Mouse (Mus musculus) embryonic facial prominence, embryonic 13.5 days (tissue): Measurements from ENCODE around the gene Stat6. TPM values are rescaled to one million over a fixed set of nuclear protein-coding genes. Genes with fewer than 3 reads are reported as not detected.

Experiments used
- ATAC-seq: fragments of 200-750 bp; cut with Nextera tagmentation; 2 replicates; pipeline ENCODE4 v1.8.0; 2017; ENCODE audit warnings: low read depth; ENCODE audit not compliant: insufficient number of reproducible peaks, insufficient read depth, low FRiP score, low TSS enrichment
- H3K27ac ChIP-seq: fragments of 300-500 bp; sonication (generic); 2 replicates; pipeline ENCODE4 v1.5.1; 2015; ENCODE audit warnings: moderate library complexity, mild to moderate bottlenecking, inconsistent platforms
- H3K27me3 ChIP-seq: fragments of 300-500 bp; sonication (generic); 2 replicates; pipeline ENCODE4 v1.6.1; 2015; ENCODE audit warnings: mild to moderate bottlenecking, inconsistent platforms
- H3K36me3 ChIP-seq: fragments of 300-500 bp; sonication (generic); 2 replicates; pipeline ENCODE4 v1.6.1; 2015; ENCODE audit warnings: mild to moderate bottlenecking, inconsistent platforms
- H3K4me1 ChIP-seq: fragments of 300-500 bp; sonication (generic); 2 replicates; pipeline ENCODE4 v1.6.1; 2015; ENCODE audit warnings: inconsistent platforms
- H3K4me2 ChIP-seq: fragments of 300-500 bp; sonication (generic); 2 replicates; pipeline ENCODE4 v1.6.1; 2015; ENCODE audit warnings: moderate library complexity, mild to moderate bottlenecking, inconsistent platforms
- H3K4me3 ChIP-seq: fragments of 300-500 bp; sonication (generic); 2 replicates; pipeline ENCODE4 v1.5.1; 2015; ENCODE audit warnings: mild to moderate bottlenecking, inconsistent platforms
- H3K9ac ChIP-seq: fragments of 300-500 bp; sonication (generic); 2 replicates; pipeline ENCODE4 v1.6.1; 2015; ENCODE audit warnings: mild to moderate bottlenecking, inconsistent platforms
- H3K9me3 ChIP-seq: fragments of 300-500 bp; sonication (generic); 2 replicates; pipeline ENCODE4 v1.6.1; 2016; ENCODE audit warnings: inconsistent platforms
- WGBS: fragments of 180-500 bp; shearing (Covaris S2); methylation state at CpG from one replicate; pipeline ENCODE4 v1.1.7; 2015; ENCODE audit warnings: mixed read lengths; 5-methylcytosine and 5-hydroxymethylcytosine counted together
- polyA plus RNA-seq: library from polyadenylated mRNA; unstranded; fragments of >200 nt; fragmentation: Nextera tagmentation; extraction: Ambion mirVana; gene quantifications from 2 replicates; pipeline ENCODE4 v1.2.1, GENCODE M21; 2015

The Stat6 gene
- polyA plus RNA-seq, 1 experiment from 2014 or later, result 21.1 TPM

DNA sequence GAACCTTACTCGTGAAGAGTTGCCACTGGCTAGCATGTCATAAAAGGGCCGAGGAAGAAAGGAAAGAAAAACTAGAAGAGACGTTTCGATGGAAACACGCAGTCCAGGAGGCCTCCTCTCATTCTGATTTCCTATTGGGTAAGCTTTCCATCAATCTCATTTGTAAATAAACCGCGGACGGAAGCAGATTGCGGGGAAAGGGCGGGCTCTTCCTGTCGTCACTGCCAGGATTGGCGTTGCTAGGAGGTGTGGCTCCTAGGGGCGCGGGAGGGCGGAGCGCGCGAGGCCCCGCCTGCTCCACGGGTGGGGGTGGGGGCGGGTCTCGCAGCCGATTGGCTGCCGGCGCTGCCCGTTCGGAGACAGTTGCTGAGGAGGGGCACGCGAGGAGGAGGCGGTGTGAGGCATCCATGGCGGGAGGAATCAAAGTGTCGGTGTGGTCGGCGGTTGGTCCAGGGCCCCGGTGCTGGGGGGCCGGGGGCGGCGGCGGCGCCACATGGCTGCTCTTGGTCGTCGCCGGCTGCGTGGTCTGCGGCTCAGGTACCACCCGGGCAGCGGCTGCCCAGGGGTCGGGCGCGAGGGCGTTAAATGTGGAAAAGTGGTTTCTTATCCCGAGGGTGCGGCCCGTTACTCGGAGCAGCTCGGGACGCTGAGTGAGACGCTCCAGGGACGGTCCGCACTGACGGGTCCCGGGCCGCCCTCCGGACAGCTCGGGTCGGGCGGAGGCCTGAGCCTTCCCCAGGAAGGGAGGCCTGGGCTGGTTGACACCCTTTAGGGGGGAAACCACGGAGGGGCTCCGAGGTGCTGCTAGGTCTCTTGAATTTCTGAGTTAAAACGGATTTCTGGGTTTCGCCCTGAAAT is 34.1 kb downstream of the Stat6 start:
- Histone ChIP-seq H3K9ac (peak overlapping the region; percentile 81), H3K4me3 (peak overlapping the region; percentile 79), H3K27ac (peak overlapping the region; percentile 84), H3K27me3 (no peaks in the 10 kb centered on the region), H3K9me3 (no peaks in the 10 kb centered on the region), H3K4me2 (peak overlapping the region; percentile 94), H3K36me3 (no peaks in the 10 kb centered on the region), H3K4me1 (peaks cover 9% of the 10 kb centered on the region)
- whole genome bisulfite sequencing, result under 1% methylated on average over 66 of the region's 71 CpGs
- peak; percentile 90 for ATAC-seq

DNA sequence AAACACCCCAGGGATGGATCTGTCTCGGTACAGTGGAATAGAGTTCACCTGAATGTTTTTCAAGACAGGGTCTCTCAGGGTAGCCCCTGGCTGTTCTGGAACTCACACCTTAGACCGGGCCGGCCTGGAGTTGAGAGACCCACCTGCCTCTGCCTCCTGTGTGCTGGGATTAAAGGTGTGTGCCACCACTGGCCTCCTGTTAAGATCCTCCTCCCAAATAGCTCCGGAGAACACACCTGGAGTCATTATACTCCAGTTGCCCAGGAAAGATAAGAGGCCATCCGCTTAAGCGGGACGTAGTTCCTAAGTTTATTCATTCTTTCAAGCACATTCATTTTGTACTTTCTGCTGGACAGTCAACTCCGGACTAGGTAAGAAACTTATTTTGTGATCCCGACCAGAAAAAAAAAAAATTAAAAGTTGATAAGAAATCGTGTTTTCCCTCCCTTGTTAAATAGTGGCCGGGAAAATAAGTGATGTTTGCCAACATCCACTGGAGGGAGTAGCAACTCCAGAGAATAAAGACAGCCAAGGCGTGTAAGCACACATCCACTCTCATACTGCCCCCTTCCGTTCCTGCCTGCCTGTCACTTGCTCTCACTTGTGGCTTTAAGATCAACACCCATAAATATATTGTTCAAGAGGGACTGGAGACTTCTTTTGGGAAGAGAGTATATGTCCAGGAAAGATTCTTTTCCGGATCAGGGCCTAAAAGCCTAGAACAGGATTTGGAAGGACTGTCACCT is 35.0 kb downstream of the Stat6 start:
- Histone ChIP-seq H3K27ac (peak overlapping the region; percentile 84), H3K4me3 (peak overlapping the region; percentile 79), H3K9me3 (no peaks in the 10 kb centered on the region), H3K4me2 (peak overlapping the region; percentile 94), H3K27me3 (no peaks in the 10 kb centered on the region), H3K4me1 (peaks cover 13% of the 10 kb centered on the region), H3K9ac (peak overlapping the region; percentile 81), H3K36me3 (no peaks in the 10 kb centered on the region)
- ATAC-seq, result no peak
- WGBS, result 10% methylated on average over 14 of the region's 14 CpGs

DNA sequence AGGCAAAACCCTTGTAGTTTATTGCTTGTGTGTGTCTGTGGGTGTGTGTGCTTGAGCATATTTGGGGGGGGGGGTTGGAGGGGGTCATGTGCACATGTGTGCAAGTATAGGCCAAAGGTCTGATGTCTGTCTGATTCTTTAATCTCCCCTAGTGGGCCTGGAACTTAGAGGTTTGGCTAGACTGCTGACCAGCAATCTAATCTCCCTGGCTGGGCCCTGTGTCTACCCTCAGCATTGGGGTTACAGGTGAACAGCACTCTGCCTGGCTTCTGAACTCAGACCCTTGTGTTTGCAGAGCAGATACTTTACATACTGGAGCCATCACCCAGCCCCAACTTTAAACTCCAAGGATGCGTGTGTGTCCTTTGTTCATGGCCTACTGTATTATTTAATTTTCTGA is 36.4 kb downstream of the Stat6 start:
- WGBS, result 89% methylated on average over 1 of the region's 1 CpGs
- H3K36me3 ChIP-seq, result no peaks in the 10 kb centered on the region

DNA sequence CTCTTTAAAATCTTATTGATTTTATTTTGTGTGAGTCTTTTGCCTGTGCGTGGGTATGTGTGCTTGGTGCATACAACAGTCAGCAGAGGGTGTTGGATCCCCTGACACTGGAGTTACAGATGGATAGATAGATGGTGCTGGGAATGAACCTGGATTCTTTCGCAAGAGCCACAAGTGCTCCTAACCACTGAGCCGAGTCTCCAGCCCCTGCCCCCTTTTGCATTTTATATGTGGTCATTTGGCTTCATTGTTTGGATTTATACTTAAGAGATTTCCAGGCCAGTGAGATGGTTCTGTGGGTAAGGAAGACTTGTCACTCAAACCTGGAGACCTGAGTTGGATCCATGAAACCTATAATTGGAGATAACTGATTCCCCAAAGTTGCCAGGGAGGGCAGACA is 37.1 kb downstream of the Stat6 start:
- ATAC-seq, result no peak
- Histone ChIP-seq H3K4me1 (peaks cover 13% of the 10 kb centered on the region), H3K27ac (no peak overlapping the region)

More for the DNA sequence above, 36.4 kb downstream of the Stat6 start:
- H3K4me3 ChIP-seq, result no peak overlapping the region
- no peaks in the 10 kb centered on the region for H3K9me3 ChIP-seq
- H3K27me3 ChIP-seq, result no peaks in the 10 kb centered on the region
- H3K4me1 ChIP-seq, result peaks cover 13% of the 10 kb centered on the region
- H3K9ac ChIP-seq, result 0 out of 2 replicates have a peak overlapping the region, but pooled peaks have one; percentile 37
- no peak overlapping the region for H3K27ac ChIP-seq
- H3K4me2 ChIP-seq, result no peak overlapping the region
- ATAC-seq, result no peak

DNA sequence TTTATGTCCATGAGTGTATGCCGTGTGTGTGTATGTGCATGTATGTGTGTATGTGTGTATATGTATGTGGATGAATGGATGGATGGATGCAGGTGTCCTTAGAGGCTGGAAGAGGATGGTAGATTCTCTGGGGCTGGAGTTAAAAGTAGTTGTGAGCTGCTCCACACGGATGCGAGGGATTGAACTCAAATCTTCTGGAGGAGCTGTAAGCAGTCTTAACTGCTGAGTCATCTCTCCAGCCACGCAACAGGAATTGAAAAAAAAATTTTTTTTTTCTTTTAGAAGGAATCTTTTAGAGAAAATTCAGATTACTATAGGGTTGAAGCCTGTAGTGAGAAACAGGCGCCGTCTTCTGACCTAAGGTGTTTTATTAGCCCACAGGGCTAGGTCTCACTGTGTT is 40.1 kb downstream of the Stat6 start:
- no peak for ATAC-seq
- Histone ChIP-seq H3K9ac (no peak overlapping the region), H3K36me3 (no peaks in the 10 kb centered on the region), H3K4me1 (peaks cover 11% of the 10 kb centered on the region), H3K4me3 (no peak overlapping the region), H3K9me3 (no peaks in the 10 kb centered on the region), H3K4me2 (no peak overlapping the region), H3K27ac (no peak overlapping the region), H3K27me3 (no peaks in the 10 kb centered on the region)
- 81% methylated on average over 6 of the region's 6 CpGs for WGBS

More for the DNA sequence above, 37.1 kb downstream of the Stat6 start:
- H3K4me2 ChIP-seq, result no peak overlapping the region
- H3K27me3 ChIP-seq, result no peaks in the 10 kb centered on the region
- no peak overlapping the region for H3K4me3 ChIP-seq
- H3K9me3 ChIP-seq, result no peaks in the 10 kb centered on the region
- H3K36me3 ChIP-seq, result no peaks in the 10 kb centered on the region
- H3K9ac ChIP-seq, result no peak overlapping the region
- 86% methylated on average over 3 of the region's 3 CpGs for WGBS

DNA sequence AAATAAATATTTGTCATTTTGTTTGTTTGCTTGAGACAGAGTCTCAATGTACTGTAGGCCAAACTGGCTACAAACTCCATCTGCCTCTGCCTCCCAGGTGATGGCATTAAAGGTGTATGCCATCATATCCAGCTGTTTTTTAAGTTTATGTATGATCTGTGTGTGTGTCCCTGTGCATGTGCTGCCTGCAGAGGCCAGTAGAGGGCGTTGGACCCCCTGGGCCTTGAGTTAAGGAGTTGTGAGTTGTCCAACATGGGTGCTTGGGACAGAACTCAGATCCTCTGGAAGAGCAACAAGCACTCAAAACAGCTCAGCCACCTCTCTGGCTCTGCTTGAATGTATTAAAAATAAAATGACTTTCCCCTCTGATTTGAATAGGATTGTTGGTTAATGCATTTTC is 48.3 kb downstream of the Stat6 start:
- 23% methylated on average over 1 of the region's 1 CpGs for WGBS
- ATAC-seq, result no peak
- H3K9me3 ChIP-seq, result no peaks in the 10 kb centered on the region
- H3K9ac ChIP-seq, result no peak overlapping the region
- no peak overlapping the region for H3K4me2 ChIP-seq
- H3K4me3 ChIP-seq, result no peak overlapping the region
- H3K27ac ChIP-seq, result no peak overlapping the region
- H3K36me3 ChIP-seq, result peaks cover 47% of the 10 kb centered on the region
- peaks cover under 1% of the 10 kb centered on the region; the same call in 1 of the 2 replicates for H3K4me1 ChIP-seq
- no peaks in the 10 kb centered on the region for H3K27me3 ChIP-seq

DNA sequence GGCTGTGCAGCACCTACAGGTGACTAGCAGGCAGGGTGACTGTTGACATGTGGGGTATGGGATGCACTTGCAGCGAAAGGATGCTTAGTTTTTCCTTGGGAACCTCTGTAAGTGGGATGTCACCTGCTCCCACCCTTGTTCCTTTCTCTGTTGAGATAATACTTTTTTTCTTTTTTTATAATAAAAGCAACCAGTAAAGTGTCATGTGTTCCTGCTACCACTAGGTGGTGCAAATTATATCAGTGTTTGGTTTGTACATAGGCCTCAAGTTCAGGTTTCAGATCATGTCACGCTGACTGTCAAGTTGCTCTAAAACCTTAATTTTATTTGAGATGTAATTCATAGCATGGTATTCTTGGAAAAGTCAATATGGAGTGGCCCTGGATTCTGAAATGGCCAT is 51.9 kb downstream of the Stat6 start:
- ATAC-seq, result no peak
- no peak overlapping the region for H3K4me2 ChIP-seq
- H3K4me1 ChIP-seq, result no peaks in the 10 kb centered on the region
- H3K27ac ChIP-seq, result no peak overlapping the region
- peaks cover 65% of the 10 kb centered on the region for H3K36me3 ChIP-seq
- no peaks in the 10 kb centered on the region for H3K9me3 ChIP-seq
- H3K4me3 ChIP-seq, result no peak overlapping the region
- H3K9ac ChIP-seq, result no peak overlapping the region
- WGBS, result 48% methylated on average over 2 of the region's 2 CpGs
- H3K27me3 ChIP-seq, result no peaks in the 10 kb centered on the region

DNA sequence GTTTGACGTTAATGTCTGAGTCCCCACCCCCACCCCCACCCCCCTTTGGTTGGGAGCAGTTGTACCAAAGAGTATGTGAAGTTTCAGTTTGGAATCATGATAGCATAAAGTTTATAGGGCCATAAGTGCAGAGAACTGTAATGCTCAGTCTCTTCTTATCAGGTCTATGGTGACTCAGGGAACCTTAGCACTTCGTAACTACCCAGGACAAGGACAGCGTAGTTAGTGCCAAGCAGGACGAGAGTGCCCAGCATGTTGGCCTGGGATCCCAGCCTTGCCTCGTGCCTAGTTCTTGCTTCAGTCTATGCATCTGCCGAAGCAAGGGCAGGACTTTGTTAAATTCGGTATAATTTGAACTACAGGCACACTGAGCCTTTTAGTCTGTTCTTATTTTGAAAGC is 53.0 kb downstream of the Stat6 start:
- Histone ChIP-seq H3K9me3 (no peaks in the 10 kb centered on the region), H3K4me1 (no peaks in the 10 kb centered on the region), H3K27ac (no peak overlapping the region), H3K4me3 (no peak overlapping the region), H3K4me2 (no peak overlapping the region), H3K36me3 (peaks cover 65% of the 10 kb centered on the region), H3K9ac (no peak overlapping the region), H3K27me3 (no peaks in the 10 kb centered on the region)
- ATAC-seq, result no peak
- 93% methylated on average over 7 of the region's 7 CpGs for WGBS

DNA sequence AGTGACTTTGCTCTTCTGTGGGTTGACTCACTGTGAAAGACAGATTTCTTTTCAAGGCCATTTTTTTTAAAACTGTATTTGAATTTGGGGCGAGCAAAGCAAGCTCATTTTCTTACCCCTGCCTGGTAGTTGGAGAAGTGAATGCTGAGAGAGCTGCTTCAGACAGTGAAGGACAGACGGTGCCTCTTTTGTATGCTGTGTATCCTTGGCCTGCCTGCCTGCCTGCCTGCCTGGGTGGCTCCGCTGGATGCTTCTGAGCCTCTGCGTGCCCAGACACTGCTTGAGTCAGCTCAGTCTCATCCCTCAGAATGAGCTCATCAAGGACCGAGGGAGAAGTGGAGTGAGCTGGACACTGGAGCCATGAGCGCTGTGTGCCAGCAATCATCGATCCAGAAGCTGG is 56.2 kb downstream of the Stat6 start:
- H3K4me2 ChIP-seq, result no peak overlapping the region
- H3K27ac ChIP-seq, result no peak overlapping the region
- no peak overlapping the region for H3K4me3 ChIP-seq
- no peaks in the 10 kb centered on the region for H3K9me3 ChIP-seq
- no peaks in the 10 kb centered on the region for H3K4me1 ChIP-seq
- H3K36me3 ChIP-seq, result peaks cover 44% of the 10 kb centered on the region
- no peak for ATAC-seq
- H3K9ac ChIP-seq, result no peak overlapping the region
- 87% methylated on average over 7 of the region's 7 CpGs for WGBS
- H3K27me3 ChIP-seq, result no peaks in the 10 kb centered on the region

DNA sequence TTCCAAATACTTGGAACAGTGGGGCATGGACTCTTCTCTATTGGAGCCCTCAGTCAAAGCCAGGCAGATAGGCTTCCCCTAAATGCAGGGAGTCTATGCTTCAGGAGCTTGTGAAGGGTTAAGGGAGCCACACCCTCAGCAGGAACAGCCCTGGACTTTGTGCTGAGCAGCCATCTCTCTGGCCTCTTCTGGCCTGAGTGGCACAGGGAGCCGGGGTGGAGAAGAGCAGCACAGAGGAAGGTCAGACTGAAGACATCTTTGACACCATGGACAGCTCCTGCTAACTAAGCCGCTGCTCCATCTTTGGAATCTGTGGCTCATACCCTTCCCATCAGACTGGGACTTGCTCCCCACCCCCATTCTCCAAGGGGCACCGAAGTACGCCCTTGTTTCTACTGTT is 60.5 kb downstream of the Stat6 start:
- Histone ChIP-seq H3K4me3 (no peak overlapping the region), H3K9ac (no peak overlapping the region), H3K4me2 (no peak overlapping the region), H3K27me3 (no peaks in the 10 kb centered on the region), H3K9me3 (no peaks in the 10 kb centered on the region), H3K4me1 (no peaks in the 10 kb centered on the region), H3K36me3 (peaks cover 21% of the 10 kb centered on the region), H3K27ac (no peak overlapping the region)
- WGBS, result 38% methylated on average over 4 of the region's 4 CpGs
- no peak for ATAC-seq

DNA sequence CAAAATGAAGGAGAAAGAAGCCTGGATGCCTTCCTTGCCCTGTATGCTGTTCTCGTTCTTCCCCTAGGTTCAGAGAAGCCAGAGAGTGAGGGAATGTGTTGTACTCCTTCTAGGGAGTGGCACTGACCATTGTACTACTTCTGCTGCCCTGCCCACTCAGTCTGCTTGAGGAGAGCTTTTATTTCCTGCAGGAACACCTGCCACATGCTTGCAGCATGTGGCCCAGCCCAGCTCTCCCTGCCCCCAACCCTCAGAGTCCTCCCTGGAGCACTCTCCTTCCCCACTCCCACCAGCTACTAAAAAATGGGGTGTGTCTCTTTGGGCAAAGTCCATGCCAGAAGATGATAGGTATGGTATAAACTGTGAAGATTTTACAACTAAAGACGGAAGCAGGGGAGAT is 61.5 kb downstream of the Stat6 start:
- no peaks in the 10 kb centered on the region for H3K4me1 ChIP-seq
- 66% methylated on average over 2 of the region's 2 CpGs for WGBS

DNA sequence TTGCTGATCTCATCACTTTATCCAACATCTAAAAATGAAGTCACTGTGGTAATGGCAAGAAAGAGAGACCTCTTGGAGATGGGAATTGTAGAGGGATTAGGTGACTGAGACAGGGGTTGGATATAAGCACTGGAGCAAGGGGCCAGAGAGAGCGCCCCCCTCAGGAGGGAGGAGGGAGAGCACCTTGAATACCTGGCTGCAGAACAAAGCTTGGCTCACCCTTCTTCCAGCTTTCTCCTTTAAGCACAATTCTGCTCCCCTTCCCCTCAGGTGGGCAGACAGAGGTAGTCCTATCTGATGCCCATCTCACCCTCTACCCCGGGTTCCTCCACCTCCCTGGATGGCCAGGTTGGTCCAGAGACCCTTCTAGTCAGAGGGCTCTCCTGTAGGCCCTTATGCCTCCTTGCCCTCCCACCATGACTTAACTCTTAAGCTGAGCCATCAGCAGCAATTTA is 62.0 kb downstream of the Stat6 start, which contains the start of gene Myo1a:
TSS of gene Myo1a (plus strand) at position 405 of the 455 bp plus-strand sequence.
- H3K27ac ChIP-seq, result no peak within 1 kb of the TSS
- H3K36me3 ChIP-seq, result peaks cover 7% of the 10 kb centered on the region
- no peak within 1 kb of the TSS for H3K4me2 ChIP-seq
- H3K4me3 ChIP-seq, result no peak within 1 kb of the TSS
- 63% methylated on average over 2 of the region's 2 CpGs for WGBS
- ATAC-seq, result no peak
- H3K9me3 ChIP-seq, result no peaks in the 10 kb centered on the region
- no peak within 1 kb of the TSS for H3K9ac ChIP-seq
- H3K27me3 ChIP-seq, result no peaks in the 10 kb centered on the region
- no peaks in the 10 kb centered on the region for H3K4me1 ChIP-seq

More for the DNA sequence above, 61.5 kb downstream of the Stat6 start:
- ATAC-seq, result no peak
- Histone ChIP-seq H3K9me3 (no peaks in the 10 kb centered on the region), H3K27me3 (no peaks in the 10 kb centered on the region), H3K4me2 (no peak overlapping the region), H3K27ac (no peak overlapping the region), H3K4me3 (no peak overlapping the region), H3K36me3 (peaks cover 12% of the 10 kb centered on the region), H3K9ac (no peak overlapping the region)
